Mouse (Mus musculus): ENCODE results near the gene Chdh.

DNA sequence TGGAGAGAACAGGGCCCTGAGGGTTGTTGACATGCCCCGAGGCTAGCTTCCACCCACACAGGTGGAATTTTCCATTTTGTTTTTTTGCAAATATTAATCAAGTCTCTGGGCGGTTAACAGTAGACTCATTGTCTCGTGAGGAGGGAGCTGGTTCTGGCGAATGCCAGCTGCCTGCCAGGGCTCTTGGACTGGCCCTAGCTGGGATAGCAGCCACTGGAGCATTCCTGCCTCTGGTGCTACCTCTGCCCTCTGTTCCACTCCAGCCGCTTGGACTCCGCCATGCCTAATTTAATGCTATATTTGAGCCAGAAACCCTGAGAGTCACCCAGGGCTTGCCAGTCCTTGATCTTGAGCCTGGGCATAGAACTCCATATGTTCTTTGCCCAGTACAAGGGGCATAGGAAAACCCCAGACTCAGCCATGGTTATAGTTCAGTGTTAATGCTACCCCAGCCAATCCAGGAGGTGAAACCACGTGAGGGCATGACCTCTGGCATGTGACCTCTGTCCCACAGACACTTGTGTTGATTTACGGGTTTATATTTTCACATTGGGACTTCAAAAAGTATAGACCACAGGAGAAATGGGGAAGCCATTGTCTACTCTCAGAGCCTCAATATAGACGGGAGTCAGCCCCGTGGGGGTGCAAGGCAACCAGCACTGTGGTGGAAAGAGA lies 3.2 kb downstream of the Chdh start:
- TF ChIP-seq POLR2A (IDR thresholded peaks at IDR 0.05; ENCODE audit: insufficient read depth, low read depth, low read length) (no peak), CTCF (IDR thresholded peaks at IDR 0.05; ENCODE audit: insufficient read depth, low read depth, low read length) (no peak)

Data from olfactory bulb, adult 2 months (tissue).